Comparison of ENCODE assay signal across 31 mouse cellular contexts in genomic region chr9:67476184-67476583, GRCm38 (mm10).
DNase-seq lines count a peak whose midpoint lies in the region; ATAC-seq lines count a peak whose summit lies in the region.
"Had no signal": no experiment of that assay in that cellular context is flagged by ENCODE, and none has a peak within 500 bp of the region (broad histone marks: within the 10 kb centered on the region; RNA-seq: fewer than 3 reads in every experiment).

No protein-coding gene starts in this region.

- H3K4me1 ChIP-seq in kidney, embryonic 16.5 days (ENCODE audit: insufficient read depth, low read length), result 0 out of 2 replicates have a peak, but pooled peaks cover 3% of the 10 kb centered on the region
- H3K4me1 ChIP-seq in hindbrain, embryonic 12.5 days, result no peaks in the 10 kb centered on the region
- H3K4me1 ChIP-seq: forebrain, embryonic 13.5 days; hindbrain, embryonic 13.5 days; limb, embryonic 15.5 days; megakaryocyte, embryonic 14.5 days; midbrain, embryonic 12.5 days; neural tube, embryonic 12.5 days had no signal

- no peaks in the 10 kb centered on the region for H3K27me3 ChIP-seq in kidney, embryonic 16.5 days (ENCODE audit: insufficient read depth, low read length)
- no peaks in the 10 kb centered on the region for H3K27me3 ChIP-seq in hindbrain, embryonic 12.5 days
- H3K27me3 ChIP-seq: forebrain, embryonic 13.5 days; heart, embryonic 15.5 days; hindbrain, embryonic 13.5 days; limb, embryonic 15.5 days; liver, embryonic 13.5 days; midbrain, embryonic 12.5 days; neural tube, embryonic 12.5 days; Patski had no signal

- no peak overlapping the region for H3K4me3 ChIP-seq in kidney, embryonic 16.5 days (ENCODE audit: low read length)
- no peak overlapping the region for H3K4me3 ChIP-seq in hindbrain, embryonic 12.5 days
- H3K4me3 ChIP-seq: forebrain, embryonic 13.5 days; heart, embryonic 10.5 days; heart, embryonic 15.5 days; hindbrain, embryonic 13.5 days; limb, embryonic 10.5 days; limb, embryonic 15.5 days; liver, embryonic 13.5 days; megakaryocyte, embryonic 14.5 days; midbrain, embryonic 12.5 days; myocyte; neural tube, embryonic 12.5 days had no signal

- H3K9ac ChIP-seq in kidney, embryonic 16.5 days (replicated peaks; ENCODE audit: low read length), result no peak overlapping the region
- H3K9ac ChIP-seq in hindbrain, embryonic 12.5 days, result no peak overlapping the region
- H3K9ac ChIP-seq: forebrain, embryonic 13.5 days; heart, embryonic 15.5 days; hindbrain, embryonic 13.5 days; limb, embryonic 15.5 days; liver, embryonic 13.5 days; midbrain, embryonic 12.5 days; neural tube, embryonic 12.5 days had no signal

- DNase-seq in gastrocnemius, adult 18-20 months (ENCODE audit: low spot score), result peak; percentile 56
- DNase-seq in gastrocnemius, postnatal 10 days, result no peak
- DNase-seq in kidney, adult 8-10 months, result peak; percentile 24 to 33
- DNase-seq in kidney, postnatal 25 days, result peak; percentile 34 to 57
- DNase-seq in adrenal gland, postnatal 14 days, result no peak
- DNase-seq: adrenal gland, postnatal 25 days; cerebellum, adult 18-20 months; cerebellum, postnatal 36 days; heart, adult 11 months; liver, embryonic 13.5 days; lung, adult 18-20 months; lung, postnatal 4 days; right cerebral cortex, adult 18-20 months; right cerebral cortex, postnatal 4 days; thymus, adult 2 months; thymus, postnatal 36 days had no signal

- WGBS in kidney, embryonic 16.5 days, result 60% methylated on average over 5 of the region's 5 CpGs
- 93% methylated on average over 5 of the region's 5 CpGs for WGBS in hindbrain, embryonic 12.5 days

- H3K9me3 ChIP-seq in kidney, embryonic 16.5 days (ENCODE audit: low read length), result no peaks in the 10 kb centered on the region
- no peaks in the 10 kb centered on the region for H3K9me3 ChIP-seq in hindbrain, embryonic 12.5 days (replicated peaks)
- H3K9me3 ChIP-seq: forebrain, embryonic 13.5 days; heart, embryonic 10.5 days; heart, embryonic 15.5 days; hindbrain, embryonic 13.5 days; limb, embryonic 10.5 days; limb, embryonic 15.5 days; liver, embryonic 13.5 days; megakaryocyte, embryonic 14.5 days; midbrain, embryonic 12.5 days; neural tube, embryonic 12.5 days had no signal

- H3K4me2 ChIP-seq in kidney, embryonic 16.5 days (replicated peaks; ENCODE audit: low read depth, low read length), result no peak overlapping the region
- H3K4me2 ChIP-seq in hindbrain, embryonic 12.5 days (replicated peaks), result no peak overlapping the region
- H3K4me2 ChIP-seq: forebrain, embryonic 13.5 days; heart, embryonic 15.5 days; hindbrain, embryonic 13.5 days; limb, embryonic 15.5 days; liver, embryonic 13.5 days; midbrain, embryonic 12.5 days; neural tube, embryonic 12.5 days had no signal

- no peak for ATAC-seq in kidney, embryonic 16.5 days (ENCODE audit: low FRiP score, low TSS enrichment)
- no peak for ATAC-seq in hindbrain, embryonic 12.5 days (ENCODE audit: low FRiP score)
- ATAC-seq: forebrain, embryonic 13.5 days; lung, postnatal 0 days; Patski had no signal

- no peaks in the 10 kb centered on the region for H3K36me3 ChIP-seq in kidney, embryonic 16.5 days (ENCODE audit: insufficient read depth, low read length)
- H3K36me3 ChIP-seq in hindbrain, embryonic 12.5 days, result no peaks in the 10 kb centered on the region
- H3K36me3 ChIP-seq: heart, embryonic 10.5 days; heart, embryonic 15.5 days; hindbrain, embryonic 13.5 days; limb, embryonic 10.5 days; limb, embryonic 15.5 days; liver, embryonic 13.5 days; midbrain, embryonic 12.5 days; neural tube, embryonic 12.5 days had no signal

- H3K27ac ChIP-seq in kidney, embryonic 16.5 days (ENCODE audit: low read length), result no peak overlapping the region
- H3K27ac ChIP-seq in hindbrain, embryonic 12.5 days, result no peak overlapping the region
- H3K27ac ChIP-seq: forebrain, embryonic 13.5 days; heart, embryonic 10.5 days; heart, embryonic 15.5 days; hindbrain, embryonic 13.5 days; kidney, postnatal 0 days; limb, embryonic 10.5 days; limb, embryonic 15.5 days; liver, embryonic 13.5 days; midbrain, embryonic 12.5 days; neural tube, embryonic 12.5 days had no signal

Comparison
In these comparisons a context has a peak if more than half of its experiments do, and no peak if none do; other contexts are left out.
1. DNase-seq: peak in gastrocnemius, adult 18-20 months (single experiment), kidney, adult 8-10 months (2 of 2) and kidney, postnatal 25 days (2 of 2); none in gastrocnemius, postnatal 10 days (single experiment) and adrenal gland, postnatal 14 days (single experiment).